Mouse (Mus musculus): ENCODE measurements around the gene Cbll1.

GRCm38 (mm10) chr12:31499314-31500131, at the start of gene Cbll1:
- TF ChIP-seq POLR2A (IDR thresholded peaks at IDR 0.05; ENCODE audit: control insufficient read depth in 1 of 2, insufficient read depth in 1 of 2, low read depth in 1 of 2, low read length in 2 of 2, poor library complexity in 1 of 2) (peak; percentile 85 to 90), ZC3H11A (IDR thresholded peaks at IDR 0.05; ENCODE audit: low read depth, low read length) (no peak)

All from MEL (cell line).